Mouse (Mus musculus): Measurements from ENCODE around the gene Taf6l. TPM values are rescaled to one million over a fixed set of nuclear protein-coding genes. Genes with fewer than 3 reads are reported as not detected.

Taf6l gene
- polyA plus RNA-seq (2015; fragmentation: Nextera tagmentation; extraction: Ambion mirVana), result 17.4 and 19.3 TPM in 2 replicates

- H3K27ac ChIP-seq (ENCODE audit: low read length), result peak within 1 kb of the TSS; percentile 58
- peak within 1 kb of the TSS; percentile 63 for H3K4me3 ChIP-seq (ENCODE audit: low read length)
- under 1% methylated on average over 32 of the region's 32 CpGs for WGBS
- no peaks in the 10 kb centered on the region for H3K27me3 ChIP-seq (ENCODE audit: control insufficient read depth, insufficient read depth, low read length)
- H3K9ac ChIP-seq (ENCODE audit: low read length), result peak within 1 kb of the TSS; percentile 71
- peaks cover 10% of the 10 kb centered on the region; the same call in 1 of the 2 replicates for H3K36me3 ChIP-seq (ENCODE audit: control insufficient read depth, insufficient read depth)
- H3K4me2 ChIP-seq (ENCODE audit: low read depth, low read length), result peak within 1 kb of the TSS; percentile 74
- H3K9me3 ChIP-seq (replicated peaks; ENCODE audit: control insufficient read depth, low read length), result no peaks in the 10 kb centered on the region
- peak; percentile 99 for ATAC-seq (replicated peaks; ENCODE audit: extremely low read depth, insufficient read depth, low FRiP score)
- peaks cover 4% of the 10 kb centered on the region for H3K4me1 ChIP-seq (ENCODE audit: control insufficient read depth, insufficient read depth, low read length)
These were observed at the start of gene Taf6l for GRCm38 (mm10) chr19:8786008-8786781. Taf6l (minus strand) TSS chr19:8786417.

GRCm38 (mm10) chr19:8832971-8833370, 46.8 kb upstream of the Taf6l start:
- peaks cover 67% of the 10 kb centered on the region for H3K36me3 ChIP-seq (ENCODE audit: control insufficient read depth, insufficient read depth)
- no peak overlapping the region for H3K4me2 ChIP-seq (ENCODE audit: low read depth, low read length)
- H3K9me3 ChIP-seq (replicated peaks; ENCODE audit: control insufficient read depth, low read length), result no peaks in the 10 kb centered on the region
- WGBS, result 87% methylated on average over 4 of the region's 4 CpGs
- H3K9ac ChIP-seq (ENCODE audit: low read length), result no peak overlapping the region
- H3K27ac ChIP-seq (ENCODE audit: low read length), result no peak overlapping the region
- peaks cover under 1% of the 10 kb centered on the region; the same call in 1 of the 2 replicates for H3K4me1 ChIP-seq (ENCODE audit: control insufficient read depth, insufficient read depth, low read length)
- no peak for ATAC-seq (replicated peaks; ENCODE audit: extremely low read depth, insufficient read depth, low FRiP score)
- no peaks in the 10 kb centered on the region for H3K27me3 ChIP-seq (ENCODE audit: control insufficient read depth, insufficient read depth, low read length)
- H3K4me3 ChIP-seq (ENCODE audit: low read length), result no peak overlapping the region

DNA sequence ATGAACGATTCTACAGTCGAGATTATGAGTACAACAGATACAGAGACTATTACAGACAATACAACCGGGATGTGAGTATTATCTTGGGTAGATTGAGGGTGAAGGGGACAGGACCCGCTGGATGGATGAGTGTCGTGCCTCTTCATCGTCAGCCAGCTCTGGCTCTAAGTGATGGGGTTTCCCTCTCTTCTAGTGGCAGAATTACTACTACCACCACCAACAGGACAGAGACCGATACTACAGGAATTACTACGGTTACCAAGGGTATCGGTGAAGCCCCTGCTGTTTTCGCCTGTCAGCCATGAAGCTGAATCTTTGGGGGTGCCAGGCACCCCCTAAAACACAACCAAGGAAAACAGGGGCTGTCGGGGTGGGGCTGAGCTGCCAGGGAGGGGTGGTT, 45.0 kb upstream of the Taf6l start:
- ATAC-seq (replicated peaks; ENCODE audit: extremely low read depth, insufficient read depth, low FRiP score), result no peak
- Histone ChIP-seq H3K27me3 (ENCODE audit: control insufficient read depth, insufficient read depth, low read length) (no peaks in the 10 kb centered on the region), H3K4me3 (ENCODE audit: low read length) (no peak overlapping the region), H3K4me1 (ENCODE audit: control insufficient read depth, insufficient read depth, low read length) (no peaks in the 10 kb centered on the region), H3K9ac (ENCODE audit: low read length) (no peak overlapping the region), H3K27ac (ENCODE audit: low read length) (no peak overlapping the region), H3K9me3 (replicated peaks; ENCODE audit: control insufficient read depth, low read length) (no peaks in the 10 kb centered on the region), H3K4me2 (ENCODE audit: low read depth, low read length) (no peak overlapping the region), H3K36me3 (ENCODE audit: control insufficient read depth, insufficient read depth) (peaks cover 82% of the 10 kb centered on the region)
- WGBS, result 83% methylated on average over 11 of the region's 11 CpGs

DNA sequence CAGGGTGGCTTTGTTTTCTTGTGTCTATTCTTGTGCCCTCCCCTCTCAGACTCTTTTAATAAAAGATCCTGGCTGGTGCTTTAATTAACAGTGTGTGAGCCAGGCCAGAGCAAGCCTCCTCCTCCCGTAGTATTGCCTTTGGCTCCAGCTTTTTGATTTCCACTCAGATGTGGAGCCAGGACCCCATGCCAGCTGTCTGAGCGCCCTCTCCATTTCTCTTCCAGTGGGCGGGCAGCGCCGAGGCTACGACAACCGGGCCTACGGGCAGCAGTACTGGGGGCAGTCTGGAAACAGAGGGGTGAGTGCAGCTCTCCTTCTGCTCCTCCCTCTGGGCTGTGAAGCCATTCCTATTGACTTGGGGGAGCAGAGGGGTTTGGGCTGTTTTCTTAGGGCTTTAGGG, 44.4 kb upstream of the Taf6l start:
- H3K4me1 ChIP-seq (ENCODE audit: control insufficient read depth, insufficient read depth, low read length), result no peaks in the 10 kb centered on the region
- no peak overlapping the region for H3K4me2 ChIP-seq (ENCODE audit: low read depth, low read length)
- no peak for ATAC-seq (replicated peaks; ENCODE audit: extremely low read depth, insufficient read depth, low FRiP score)
- peaks cover 85% of the 10 kb centered on the region for H3K36me3 ChIP-seq (ENCODE audit: control insufficient read depth, insufficient read depth)
- no peak overlapping the region for H3K27ac ChIP-seq (ENCODE audit: low read length)
- WGBS, result 87% methylated on average over 8 of the region's 8 CpGs
- no peak overlapping the region for H3K4me3 ChIP-seq (ENCODE audit: low read length)
- no peaks in the 10 kb centered on the region for H3K27me3 ChIP-seq (ENCODE audit: control insufficient read depth, insufficient read depth, low read length)
- no peaks in the 10 kb centered on the region for H3K9me3 ChIP-seq (replicated peaks; ENCODE audit: control insufficient read depth, low read length)
- H3K9ac ChIP-seq (ENCODE audit: low read length), result no peak overlapping the region

DNA sequence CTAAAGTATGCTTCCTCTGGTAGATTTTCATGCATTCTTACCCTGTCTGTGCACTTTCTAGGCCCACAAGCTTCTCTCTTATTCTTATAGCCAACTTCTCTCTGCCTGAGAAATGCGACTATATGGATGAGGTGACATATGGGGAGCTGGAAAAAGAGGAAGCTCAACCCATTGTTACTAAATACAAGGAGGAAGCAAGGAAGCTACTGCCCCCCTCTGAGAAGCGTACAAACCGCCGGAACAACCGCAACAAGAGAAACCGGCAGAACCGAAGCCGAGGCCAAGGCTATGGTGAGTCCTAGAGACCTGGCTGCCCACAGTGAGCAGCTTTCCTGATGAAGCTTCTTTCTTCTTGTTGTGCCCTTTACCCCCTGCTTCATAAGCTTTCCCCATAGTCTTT, 43.4 kb upstream of the Taf6l start, which contains the start of gene AC129217.1:
Gene AC129217.1 (plus strand): TSS at position 114 of the 400 bp plus-strand sequence.
- no peaks in the 10 kb centered on the region for H3K27me3 ChIP-seq (ENCODE audit: control insufficient read depth, insufficient read depth, low read length)
- no peak within 1 kb of the TSS for H3K4me2 ChIP-seq (ENCODE audit: low read depth, low read length)
- H3K9me3 ChIP-seq (replicated peaks; ENCODE audit: control insufficient read depth, low read length), result no peaks in the 10 kb centered on the region
- H3K36me3 ChIP-seq (ENCODE audit: control insufficient read depth, insufficient read depth), result peaks cover 87% of the 10 kb centered on the region
- H3K4me1 ChIP-seq (ENCODE audit: control insufficient read depth, insufficient read depth, low read length), result no peaks in the 10 kb centered on the region
- no peak for ATAC-seq (replicated peaks; ENCODE audit: extremely low read depth, insufficient read depth, low FRiP score)
- no peak within 1 kb of the TSS for H3K27ac ChIP-seq (ENCODE audit: low read length)
- no peak within 1 kb of the TSS for H3K9ac ChIP-seq (ENCODE audit: low read length)
- no peak within 1 kb of the TSS for H3K4me3 ChIP-seq (ENCODE audit: low read length)
- 80% methylated on average over 8 of the region's 8 CpGs for WGBS

DNA sequence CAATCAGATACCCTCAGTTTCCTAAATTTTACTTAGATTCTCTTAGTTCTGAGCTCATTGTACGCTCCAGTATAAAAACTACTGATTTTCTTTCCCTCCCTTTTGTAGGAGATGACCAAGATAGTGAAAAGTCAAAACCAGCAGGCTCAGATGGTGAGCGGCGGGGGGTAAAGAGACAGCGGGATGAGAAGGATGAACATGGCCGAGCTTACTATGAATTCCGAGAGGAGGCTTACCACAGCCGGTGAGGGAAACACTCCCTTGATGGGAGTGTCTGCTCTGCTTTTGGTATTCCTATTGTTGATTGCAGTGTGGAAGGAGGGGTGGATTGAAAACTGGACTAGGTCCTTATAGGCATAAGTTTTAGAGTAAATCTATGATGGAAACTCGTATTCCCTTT, 36.5 kb upstream of the Taf6l start:
- Histone ChIP-seq H3K9me3 (replicated peaks; ENCODE audit: control insufficient read depth, low read length) (no peaks in the 10 kb centered on the region), H3K27me3 (ENCODE audit: control insufficient read depth, insufficient read depth, low read length) (no peaks in the 10 kb centered on the region), H3K27ac (ENCODE audit: low read length) (no peak overlapping the region), H3K36me3 (ENCODE audit: control insufficient read depth, insufficient read depth) (peaks cover 42% of the 10 kb centered on the region), H3K9ac (ENCODE audit: low read length) (no peak overlapping the region), H3K4me1 (ENCODE audit: control insufficient read depth, insufficient read depth, low read length) (peaks cover 18% of the 10 kb centered on the region), H3K4me3 (ENCODE audit: low read length) (peak overlapping the region; percentile 33), H3K4me2 (ENCODE audit: low read depth, low read length) (peak overlapping the region; percentile 88)
- ATAC-seq (replicated peaks; ENCODE audit: extremely low read depth, insufficient read depth, low FRiP score), result no peak
- 64% methylated on average over 8 of the region's 8 CpGs for WGBS

GRCm38 (mm10) chr19:8821146-8821545, 34.9 kb upstream of the Taf6l start:
- H3K9me3 ChIP-seq (replicated peaks; ENCODE audit: control insufficient read depth, low read length), result no peaks in the 10 kb centered on the region
- H3K4me3 ChIP-seq (ENCODE audit: low read length), result peak overlapping the region; percentile 100
- H3K36me3 ChIP-seq (ENCODE audit: control insufficient read depth, insufficient read depth), result peaks cover 33% of the 10 kb centered on the region
- H3K4me1 ChIP-seq (ENCODE audit: control insufficient read depth, insufficient read depth, low read length), result peaks cover 29% of the 10 kb centered on the region
- peak overlapping the region; percentile 98 for H3K9ac ChIP-seq (ENCODE audit: low read length)
- no peak for ATAC-seq (replicated peaks; ENCODE audit: extremely low read depth, insufficient read depth, low FRiP score)
- H3K27me3 ChIP-seq (ENCODE audit: control insufficient read depth, insufficient read depth, low read length), result no peaks in the 10 kb centered on the region
- under 1% methylated on average over 7 of the region's 7 CpGs for WGBS
- peak overlapping the region; percentile 88 for H3K4me2 ChIP-seq (ENCODE audit: low read depth, low read length)
- H3K27ac ChIP-seq (ENCODE audit: low read length), result peak overlapping the region; percentile 100

- Histone ChIP-seq H3K4me2 (ENCODE audit: low read depth, low read length) (peak overlapping the region; percentile 88), H3K36me3 (ENCODE audit: control insufficient read depth, insufficient read depth) (peaks cover 31% of the 10 kb centered on the region), H3K9ac (ENCODE audit: low read length) (peak overlapping the region; percentile 98), H3K4me3 (ENCODE audit: low read length) (peak overlapping the region; percentile 100), H3K9me3 (replicated peaks; ENCODE audit: control insufficient read depth, low read length) (no peaks in the 10 kb centered on the region), H3K27me3 (ENCODE audit: control insufficient read depth, insufficient read depth, low read length) (no peaks in the 10 kb centered on the region), H3K4me1 (ENCODE audit: control insufficient read depth, insufficient read depth, low read length) (peaks cover 29% of the 10 kb centered on the region), H3K27ac (ENCODE audit: low read length) (peak overlapping the region; percentile 100)
- WGBS, result under 1% methylated on average over 47 of the region's 48 CpGs
- ATAC-seq (replicated peaks; ENCODE audit: extremely low read depth, insufficient read depth, low FRiP score), result peak; percentile 13
These were observed 34.3 kb upstream of the Taf6l start for GRCm38 (mm10) chr19:8820424-8820956.

All from heart, embryonic 16.5 days (tissue).